Mouse (Mus musculus): ENCODE data around the gene Gse1. TPM values are rescaled to one million over a fixed set of nuclear protein-coding genes. Genes with fewer than 3 reads are reported as not detected.

Gse1 gene
- polyA plus RNA-seq, 1 experiment from 2014 or later: 10.2 TPM

DNA sequence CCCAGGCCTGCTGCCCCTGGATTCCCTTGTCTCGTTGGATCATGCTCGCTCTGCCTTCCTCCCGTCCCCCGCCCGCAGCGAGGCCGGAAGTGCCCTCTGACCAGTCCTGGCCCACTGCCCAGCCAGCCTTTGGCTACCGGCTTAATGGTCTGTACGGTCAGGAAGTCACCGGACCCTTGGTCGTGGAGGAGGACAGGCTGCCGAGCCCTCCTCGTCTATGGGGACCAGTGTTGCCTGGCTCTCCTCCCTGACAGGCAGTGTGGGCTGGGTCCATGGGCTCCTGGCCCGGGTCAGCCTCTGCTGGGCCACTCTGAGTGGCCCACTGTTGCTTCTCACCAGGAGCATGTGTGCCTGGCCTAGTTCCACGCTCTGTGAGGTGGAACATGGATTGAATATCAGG, 266.6 kb downstream of the Gse1 start:
- H3K9me3 ChIP-seq (ENCODE audit: control insufficient read depth, low read length): no peaks in the 10 kb centered on the region
- peaks cover 83% of the 10 kb centered on the region for H3K4me1 ChIP-seq (replicated peaks; ENCODE audit: control insufficient read depth, insufficient read depth, low read length)
- H3K4me3 ChIP-seq (ENCODE audit: low read length): no peak overlapping the region
- no peaks in the 10 kb centered on the region for H3K27me3 ChIP-seq (ENCODE audit: control insufficient read depth, insufficient read depth, low read depth, low read length)
- H3K9ac ChIP-seq (ENCODE audit: low read length): peak overlapping the region; percentile 43
- no peaks in the 10 kb centered on the region for H3K36me3 ChIP-seq (ENCODE audit: control insufficient read depth, insufficient read depth, low read length)
- H3K27ac ChIP-seq (ENCODE audit: low read length): peak overlapping the region; percentile 91
- peak overlapping the region; percentile 28; the same call in 1 of the 2 replicates for H3K4me2 ChIP-seq (ENCODE audit: low read depth, low read length)
- WGBS: 8% methylated on average over 15 of the region's 15 CpGs
- ATAC-seq (ENCODE audit: low read depth): peak; percentile 70

DNA sequence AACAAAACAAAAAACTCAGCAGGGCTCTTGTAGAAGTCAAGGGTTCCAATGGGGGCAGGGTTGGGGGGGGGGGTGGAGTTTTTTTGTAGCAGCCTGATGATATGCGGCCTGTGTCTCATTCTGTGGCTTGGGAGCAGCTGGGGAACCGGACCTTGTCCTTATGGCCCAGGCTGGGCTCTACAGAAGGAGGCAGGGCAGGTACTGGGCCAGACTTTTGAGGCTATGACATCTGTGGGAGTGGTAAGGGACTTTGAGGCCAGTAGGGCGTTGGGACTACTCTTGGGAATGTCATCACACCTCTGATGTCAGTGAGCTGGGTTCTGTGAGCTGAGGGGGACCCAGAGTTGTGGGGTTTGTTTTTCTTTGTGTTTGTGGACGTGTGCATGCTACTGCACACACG, 267.2 kb downstream of the Gse1 start:
- Histone ChIP-seq H3K4me2 (ENCODE audit: low read depth, low read length) (no peak overlapping the region), H3K36me3 (ENCODE audit: control insufficient read depth, insufficient read depth, low read length) (no peaks in the 10 kb centered on the region), H3K27me3 (ENCODE audit: control insufficient read depth, insufficient read depth, low read depth, low read length) (no peaks in the 10 kb centered on the region), H3K4me3 (ENCODE audit: low read length) (no peak overlapping the region), H3K4me1 (replicated peaks; ENCODE audit: control insufficient read depth, insufficient read depth, low read length) (peaks cover 82% of the 10 kb centered on the region), H3K9me3 (ENCODE audit: control insufficient read depth, low read length) (no peaks in the 10 kb centered on the region), H3K27ac (ENCODE audit: low read length) (peak overlapping the region; percentile 91), H3K9ac (ENCODE audit: low read length) (no peak overlapping the region)
- ATAC-seq (ENCODE audit: low read depth): no peak
- 70% methylated on average over 5 of the region's 5 CpGs for WGBS

DNA sequence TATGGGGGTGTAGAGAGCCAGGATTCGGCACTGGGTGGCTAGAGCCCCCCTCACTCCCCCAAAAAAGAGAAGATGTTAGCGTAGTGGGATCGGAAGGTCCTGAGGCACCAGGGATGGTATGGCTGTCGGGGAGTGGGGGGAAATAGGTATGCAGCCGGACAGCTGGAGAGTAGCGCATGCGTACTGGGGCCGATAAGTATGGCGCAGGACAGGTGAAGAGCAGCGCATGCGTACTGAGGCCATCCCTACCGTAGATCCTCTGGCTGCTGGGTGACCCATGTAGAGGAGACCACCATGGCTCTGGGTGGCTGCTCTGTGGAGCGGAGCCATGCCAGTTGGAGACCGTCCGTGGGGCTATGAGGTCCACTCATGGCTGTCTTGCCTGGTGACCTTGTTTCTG, 268.2 kb downstream of the Gse1 start:
- no peaks in the 10 kb centered on the region for H3K27me3 ChIP-seq (ENCODE audit: control insufficient read depth, insufficient read depth, low read depth, low read length)
- H3K9ac ChIP-seq (ENCODE audit: low read length): no peak overlapping the region
- H3K4me3 ChIP-seq (ENCODE audit: low read length): no peak overlapping the region
- no peak overlapping the region for H3K4me2 ChIP-seq (ENCODE audit: low read depth, low read length)
- peaks cover 82% of the 10 kb centered on the region for H3K4me1 ChIP-seq (replicated peaks; ENCODE audit: control insufficient read depth, insufficient read depth, low read length)
- ATAC-seq (ENCODE audit: low read depth): no peak
- H3K9me3 ChIP-seq (ENCODE audit: control insufficient read depth, low read length): no peaks in the 10 kb centered on the region
- H3K36me3 ChIP-seq (ENCODE audit: control insufficient read depth, insufficient read depth, low read length): no peaks in the 10 kb centered on the region
- no peak overlapping the region for H3K27ac ChIP-seq (ENCODE audit: low read length)
- 96% methylated on average over 15 of the region's 15 CpGs for WGBS

DNA sequence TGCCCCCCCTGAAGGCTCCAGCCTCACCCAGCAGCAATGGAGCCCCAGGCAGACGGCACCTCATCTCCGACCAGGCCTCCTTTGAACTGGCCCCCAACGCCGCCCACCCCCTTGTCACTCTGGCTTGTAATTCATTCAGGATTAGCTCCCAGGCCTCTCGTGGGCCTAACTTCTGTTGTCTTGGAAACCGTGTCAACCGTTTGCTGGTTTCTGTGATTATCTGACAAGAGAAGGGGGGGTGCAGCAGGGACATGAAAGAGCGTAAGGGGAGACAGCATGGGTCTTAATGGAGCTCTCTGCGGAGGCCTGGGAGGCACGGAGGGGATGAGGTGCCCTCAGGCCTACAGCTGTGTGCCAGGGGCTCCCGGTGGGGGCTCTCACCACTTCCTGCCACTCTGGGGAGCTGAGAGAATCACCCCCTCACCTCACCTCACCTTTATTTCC, 269.3 kb downstream of the Gse1 start:
- Histone ChIP-seq H3K36me3 (ENCODE audit: control insufficient read depth, insufficient read depth, low read length) (no peaks in the 10 kb centered on the region), H3K9me3 (ENCODE audit: control insufficient read depth, low read length) (no peaks in the 10 kb centered on the region), H3K4me1 (replicated peaks; ENCODE audit: control insufficient read depth, insufficient read depth, low read length) (peaks cover 75% of the 10 kb centered on the region), H3K4me3 (ENCODE audit: low read length) (no peak overlapping the region), H3K27ac (ENCODE audit: low read length) (no peak overlapping the region), H3K4me2 (ENCODE audit: low read depth, low read length) (no peak overlapping the region), H3K27me3 (ENCODE audit: control insufficient read depth, insufficient read depth, low read depth, low read length) (no peaks in the 10 kb centered on the region), H3K9ac (ENCODE audit: low read length) (no peak overlapping the region)
- WGBS: 44% methylated on average over 11 of the region's 11 CpGs
- no peak for ATAC-seq (ENCODE audit: low read depth)

DNA sequence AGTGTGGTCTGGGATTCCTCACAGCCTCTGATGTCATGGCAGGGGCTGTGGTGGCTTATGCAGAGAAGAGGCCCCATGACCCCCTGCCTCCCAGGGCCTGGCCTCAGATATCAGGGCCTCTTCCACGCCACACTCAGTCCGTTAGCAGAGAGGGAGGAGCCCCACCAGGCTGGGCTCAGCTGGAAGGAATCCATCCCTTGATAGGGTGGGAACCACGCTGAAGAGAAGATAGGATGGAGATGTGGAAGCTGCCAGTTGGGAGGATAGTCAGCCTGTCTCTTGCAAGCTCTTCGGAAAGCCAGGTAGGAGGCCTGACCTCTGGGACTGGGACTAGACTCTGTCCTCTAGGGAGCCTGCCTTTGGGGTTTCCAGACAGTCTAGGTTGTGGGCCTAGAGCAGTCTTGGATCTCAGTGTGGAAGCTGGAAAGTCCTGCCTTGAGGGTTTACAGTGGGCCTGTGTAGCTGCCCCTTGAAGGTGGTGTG, 270.1 kb downstream of the Gse1 start:
- Histone ChIP-seq H3K9me3 (ENCODE audit: control insufficient read depth, low read length) (no peaks in the 10 kb centered on the region), H3K36me3 (ENCODE audit: control insufficient read depth, insufficient read depth, low read length) (no peaks in the 10 kb centered on the region), H3K4me3 (ENCODE audit: low read length) (no peak overlapping the region), H3K27ac (ENCODE audit: low read length) (peak overlapping the region; percentile 49), H3K9ac (ENCODE audit: low read length) (peak overlapping the region; percentile 47; the same call in 1 of the 2 replicates), H3K27me3 (ENCODE audit: control insufficient read depth, insufficient read depth, low read depth, low read length) (no peaks in the 10 kb centered on the region), H3K4me2 (ENCODE audit: low read depth, low read length) (0 out of 2 replicates have a peak overlapping the region, but pooled peaks have one; percentile 3), H3K4me1 (replicated peaks; ENCODE audit: control insufficient read depth, insufficient read depth, low read length) (peaks cover 69% of the 10 kb centered on the region)
- 0 out of 2 replicates have a peak, but pooled peaks have one; percentile 8 for ATAC-seq (ENCODE audit: low read depth)
- 33% methylated on average over 4 of the region's 4 CpGs for WGBS

DNA sequence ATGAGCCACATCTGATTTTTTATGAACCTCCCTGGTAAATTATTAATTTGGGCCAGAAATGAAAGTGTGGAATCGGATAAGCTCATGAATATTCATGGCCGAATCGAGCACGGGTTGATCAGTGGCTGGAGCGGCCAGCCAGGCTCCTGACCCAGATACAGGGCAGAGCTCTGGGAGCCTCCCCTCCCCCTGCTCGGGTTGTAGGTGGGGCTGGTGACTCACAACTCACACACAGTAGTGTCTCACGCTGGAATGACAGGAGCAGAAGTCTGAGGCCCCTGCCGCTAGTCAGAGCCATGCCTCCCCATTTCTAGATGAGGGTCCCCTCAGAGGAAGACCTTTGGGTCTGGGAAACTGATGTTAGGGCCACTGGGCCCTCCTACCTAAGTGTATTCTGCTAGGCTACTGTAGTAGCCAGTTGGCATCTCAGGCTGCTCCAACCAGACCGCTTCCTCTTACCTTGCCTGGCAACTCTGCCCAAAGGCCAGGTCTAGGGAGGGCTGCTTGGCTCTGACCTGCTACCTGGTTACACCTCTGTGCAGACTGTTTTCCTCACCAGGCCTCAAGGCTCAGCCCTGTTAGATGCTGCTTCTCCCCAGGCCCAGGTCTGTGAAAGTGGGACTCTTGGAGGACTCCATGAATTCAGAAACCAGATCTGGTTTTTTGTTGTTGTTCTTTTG, 270.8 kb downstream of the Gse1 start:
- no peak overlapping the region for H3K4me3 ChIP-seq (ENCODE audit: low read length)
- H3K4me1 ChIP-seq (replicated peaks; ENCODE audit: control insufficient read depth, insufficient read depth, low read length): peaks cover 65% of the 10 kb centered on the region
- H3K9me3 ChIP-seq (ENCODE audit: control insufficient read depth, low read length): no peaks in the 10 kb centered on the region
- no peak overlapping the region for H3K4me2 ChIP-seq (ENCODE audit: low read depth, low read length)
- WGBS: 32% methylated on average over 9 of the region's 9 CpGs
- no peaks in the 10 kb centered on the region for H3K36me3 ChIP-seq (ENCODE audit: control insufficient read depth, insufficient read depth, low read length)
- H3K9ac ChIP-seq (ENCODE audit: low read length): 0 out of 2 replicates have a peak overlapping the region, but pooled peaks have one; percentile 37
- no peaks in the 10 kb centered on the region for H3K27me3 ChIP-seq (ENCODE audit: control insufficient read depth, insufficient read depth, low read depth, low read length)
- ATAC-seq (ENCODE audit: low read depth): peak; percentile 29; the same call in 1 of the 2 replicates
- H3K27ac ChIP-seq (ENCODE audit: low read length): peak overlapping the region; percentile 49; the same call in 1 of the 2 replicates

DNA sequence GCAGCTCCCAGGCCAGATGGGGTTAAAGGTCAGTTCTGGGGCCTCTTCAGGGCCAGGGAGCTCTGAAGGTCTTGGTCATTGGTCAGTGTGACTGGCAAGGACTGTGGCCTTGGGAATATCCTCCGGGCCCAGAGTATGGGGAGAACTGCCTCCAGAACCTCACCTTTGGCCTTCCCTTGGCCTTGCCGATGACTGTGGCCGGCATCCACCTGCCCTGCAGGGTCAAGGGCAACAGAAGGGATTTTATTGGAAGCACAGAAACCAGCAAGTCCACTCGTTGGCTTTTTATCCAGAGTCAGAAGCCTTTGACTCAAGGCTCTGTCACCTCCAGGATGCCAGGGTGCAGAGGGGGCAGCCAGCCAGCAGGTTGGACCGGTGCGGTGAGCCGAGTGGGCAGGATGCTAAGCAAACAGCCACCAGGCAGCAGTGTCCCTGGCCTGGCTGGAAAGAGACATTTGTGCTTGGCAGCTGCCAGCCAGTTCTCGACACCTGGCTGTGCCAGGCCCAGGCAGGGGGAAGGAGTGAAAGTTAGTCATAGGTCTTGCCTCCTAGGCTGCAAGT, 272.5 kb downstream of the Gse1 start:
- ATAC-seq (ENCODE audit: low read depth): no peak
- Histone ChIP-seq H3K4me3 (ENCODE audit: low read length) (no peak overlapping the region), H3K36me3 (ENCODE audit: control insufficient read depth, insufficient read depth, low read length) (no peaks in the 10 kb centered on the region), H3K4me2 (ENCODE audit: low read depth, low read length) (no peak overlapping the region), H3K9me3 (ENCODE audit: control insufficient read depth, low read length) (no peaks in the 10 kb centered on the region), H3K9ac (ENCODE audit: low read length) (peak overlapping the region; percentile 26; the same call in 1 of the 2 replicates), H3K4me1 (replicated peaks; ENCODE audit: control insufficient read depth, insufficient read depth, low read length) (peaks cover 67% of the 10 kb centered on the region), H3K27ac (ENCODE audit: low read length) (peak overlapping the region; percentile 53), H3K27me3 (ENCODE audit: control insufficient read depth, insufficient read depth, low read depth, low read length) (no peaks in the 10 kb centered on the region)
- 56% methylated on average over 8 of the region's 8 CpGs for WGBS

DNA sequence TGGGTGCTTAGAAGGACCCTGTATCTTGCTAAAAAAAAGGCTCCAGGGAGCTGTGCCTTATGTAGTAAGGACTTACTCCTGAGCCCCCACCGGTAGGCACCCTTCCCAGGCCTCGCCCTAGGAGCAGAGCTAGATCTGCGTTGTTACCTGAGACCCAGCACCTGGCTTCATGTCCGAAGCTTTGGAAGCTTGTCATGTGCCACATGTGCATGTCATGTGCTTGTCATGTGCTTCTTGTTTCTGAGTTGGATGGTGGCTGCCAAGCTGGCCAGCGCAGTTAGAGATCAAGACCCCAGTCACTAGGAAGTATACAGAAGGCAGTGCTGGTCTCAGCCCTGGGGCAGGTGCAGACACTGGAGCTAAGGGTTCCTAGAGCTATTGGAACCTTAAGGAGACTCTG, 273.2 kb downstream of the Gse1 start:
- 0 out of 2 replicates have a peak overlapping the region, but pooled peaks have one; percentile 10 for H3K9ac ChIP-seq (ENCODE audit: low read length)
- 80% methylated on average over 5 of the region's 5 CpGs for WGBS
- no peaks in the 10 kb centered on the region for H3K9me3 ChIP-seq (ENCODE audit: control insufficient read depth, low read length)
- H3K27ac ChIP-seq (ENCODE audit: low read length): peak overlapping the region; percentile 42; the same call in 1 of the 2 replicates
- H3K27me3 ChIP-seq (ENCODE audit: control insufficient read depth, insufficient read depth, low read depth, low read length): no peaks in the 10 kb centered on the region
- no peak overlapping the region for H3K4me3 ChIP-seq (ENCODE audit: low read length)
- no peak for ATAC-seq (ENCODE audit: low read depth)
- peaks cover 72% of the 10 kb centered on the region for H3K4me1 ChIP-seq (replicated peaks; ENCODE audit: control insufficient read depth, insufficient read depth, low read length)
- no peak overlapping the region for H3K4me2 ChIP-seq (ENCODE audit: low read depth, low read length)
- H3K36me3 ChIP-seq (ENCODE audit: control insufficient read depth, insufficient read depth, low read length): no peaks in the 10 kb centered on the region

DNA sequence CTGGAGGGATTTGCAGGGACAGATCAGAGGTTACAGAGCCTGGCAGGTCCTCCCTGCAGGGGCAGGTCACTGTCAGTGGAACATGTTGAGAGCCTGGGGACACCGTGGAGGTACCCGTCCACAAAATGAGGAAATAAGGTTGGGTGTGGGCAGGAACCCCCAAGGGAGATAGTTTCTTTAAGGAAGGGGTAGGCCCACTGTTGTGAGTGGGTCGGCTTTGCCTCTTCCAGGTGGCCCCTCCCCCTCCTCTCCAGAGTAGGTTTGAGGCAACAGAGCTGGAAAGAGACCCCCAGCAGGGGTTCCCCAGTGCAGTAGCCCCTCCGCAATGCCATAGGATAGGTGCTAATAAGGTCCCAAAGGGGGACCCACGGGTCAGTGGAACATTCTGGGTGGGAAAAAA, 274.2 kb downstream of the Gse1 start:
- WGBS: 54% methylated on average over 5 of the region's 5 CpGs

More for the DNA sequence above, 274.2 kb downstream of the Gse1 start:
- Histone ChIP-seq H3K9ac (ENCODE audit: low read length) (no peak overlapping the region), H3K9me3 (ENCODE audit: control insufficient read depth, low read length) (no peaks in the 10 kb centered on the region), H3K4me2 (ENCODE audit: low read depth, low read length) (no peak overlapping the region), H3K27ac (ENCODE audit: low read length) (no peak overlapping the region), H3K27me3 (ENCODE audit: control insufficient read depth, insufficient read depth, low read depth, low read length) (no peaks in the 10 kb centered on the region), H3K4me1 (replicated peaks; ENCODE audit: control insufficient read depth, insufficient read depth, low read length) (peaks cover 64% of the 10 kb centered on the region), H3K36me3 (ENCODE audit: control insufficient read depth, insufficient read depth, low read length) (no peaks in the 10 kb centered on the region), H3K4me3 (ENCODE audit: low read length) (no peak overlapping the region)
- ATAC-seq (ENCODE audit: low read depth): no peak
